In the genomic region with DNA sequence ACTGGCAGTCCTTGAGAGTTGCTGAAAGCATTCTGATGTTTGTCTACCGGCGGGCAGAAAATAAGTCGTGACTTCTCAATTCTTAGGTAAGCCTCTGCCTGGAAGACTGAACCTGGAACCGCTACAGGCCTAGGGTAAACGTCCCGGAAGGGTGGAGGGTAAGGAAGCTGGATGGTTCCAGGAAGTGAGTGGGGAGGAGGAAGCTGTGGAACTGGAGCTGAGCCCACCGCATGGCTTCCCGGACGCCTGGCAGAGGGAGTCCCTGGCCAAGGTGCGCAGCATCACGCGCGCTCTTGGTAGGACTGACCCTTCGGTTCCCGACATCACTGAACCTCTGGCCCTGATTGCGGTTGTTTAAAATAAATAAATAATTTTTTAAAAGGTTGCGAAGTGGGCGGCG, we compare ENCODE assay signal across 8 mouse cellular contexts. TPM values are rescaled to one million over a fixed set of nuclear protein-coding genes. Genes with fewer than 3 reads are reported as not detected.
A peak's percentile ranks its signal among the peaks of the same experiment; 100 is the strongest.
DNase-seq lines count a peak whose midpoint lies in the region; ATAC-seq and TF ChIP-seq lines count a peak whose summit lies in the region.

No protein-coding gene starts in this region.

- H3K4me1 ChIP-seq in embryonic facial prominence, embryonic 15.5 days, result peaks cover 15% of the 10 kb centered on the region
- H3K4me1 ChIP-seq in heart, embryonic 15.5 days (replicated peaks), result peaks cover 12% of the 10 kb centered on the region
- no peaks in the 10 kb centered on the region for H3K4me1 ChIP-seq in kidney, postnatal 0 days (replicated peaks; ENCODE audit: insufficient read depth, low read length)
- H3K4me1 ChIP-seq in stomach, embryonic 16.5 days (ENCODE audit: control insufficient read depth, insufficient read depth, low read length), result no peaks in the 10 kb centered on the region; the same call in 1 of the 2 replicates

- H3K9me3 ChIP-seq in embryonic facial prominence, embryonic 15.5 days (replicated peaks), result no peaks in the 10 kb centered on the region
- no peaks in the 10 kb centered on the region for H3K9me3 ChIP-seq in heart, embryonic 15.5 days (replicated peaks)
- no peaks in the 10 kb centered on the region for H3K9me3 ChIP-seq in kidney, postnatal 0 days (replicated peaks; ENCODE audit: low read length)
- no peaks in the 10 kb centered on the region for H3K9me3 ChIP-seq in stomach, embryonic 16.5 days (replicated peaks; ENCODE audit: control insufficient read depth, low read length)

- TF ChIP-seq CTCF in kidney, postnatal 0 days (IDR thresholded peaks at IDR 0.05; ENCODE audit: low read depth), result no peak

- no peaks in the 10 kb centered on the region for H3K36me3 ChIP-seq in embryonic facial prominence, embryonic 15.5 days
- no peaks in the 10 kb centered on the region for H3K36me3 ChIP-seq in heart, embryonic 15.5 days
- no peaks in the 10 kb centered on the region for H3K36me3 ChIP-seq in kidney, postnatal 0 days (ENCODE audit: insufficient read depth, low read length)
- H3K36me3 ChIP-seq in stomach, embryonic 16.5 days (ENCODE audit: control insufficient read depth, insufficient read depth, low read length), result no peaks in the 10 kb centered on the region

- H3K4me3 ChIP-seq in embryonic facial prominence, embryonic 15.5 days (replicated peaks), result peak overlapping the region; percentile 70
- peak overlapping the region; percentile 79 for H3K4me3 ChIP-seq in heart, embryonic 15.5 days
- H3K4me3 ChIP-seq in kidney, postnatal 0 days (replicated peaks; ENCODE audit: low read depth, low read length), result peak overlapping the region; percentile 67
- peak overlapping the region; percentile 67 for H3K4me3 ChIP-seq in stomach, embryonic 16.5 days (replicated peaks; ENCODE audit: low read length)

- no peak overlapping the region for H3K27ac ChIP-seq in embryonic facial prominence, embryonic 15.5 days (replicated peaks)
- H3K27ac ChIP-seq in heart, embryonic 15.5 days, result no peak overlapping the region
- H3K27ac ChIP-seq in kidney, postnatal 0 days, result no peak overlapping the region
- H3K27ac ChIP-seq in stomach, embryonic 16.5 days (ENCODE audit: low read length), result no peak overlapping the region

- peak overlapping the region; percentile 95 for H3K4me2 ChIP-seq in embryonic facial prominence, embryonic 15.5 days (replicated peaks)
- peak overlapping the region; percentile 98 for H3K4me2 ChIP-seq in heart, embryonic 15.5 days
- peak overlapping the region; percentile 98 for H3K4me2 ChIP-seq in kidney, postnatal 0 days (ENCODE audit: low read length)
- peak overlapping the region; percentile 96 for H3K4me2 ChIP-seq in stomach, embryonic 16.5 days (ENCODE audit: low read depth, low read length)

- no peaks in the 10 kb centered on the region for H3K27me3 ChIP-seq in embryonic facial prominence, embryonic 15.5 days
- H3K27me3 ChIP-seq in heart, embryonic 15.5 days, result no peaks in the 10 kb centered on the region
- no peaks in the 10 kb centered on the region for H3K27me3 ChIP-seq in kidney, postnatal 0 days (ENCODE audit: insufficient read depth, low read length)
- no peaks in the 10 kb centered on the region; the same call in 1 of the 2 replicates for H3K27me3 ChIP-seq in stomach, embryonic 16.5 days (ENCODE audit: control insufficient read depth, insufficient read depth, low read length)

- DNase-seq in urinary bladder, adult 18-20 months (ENCODE audit: low spot score in 2 of 2), result peak; percentile 30 to 52
- no peak for DNase-seq in urinary bladder, postnatal 4 days (ENCODE audit: low spot score in 2 of 2)
- peak; percentile 16 for DNase-seq in kidney, postnatal 0 days (ENCODE audit: low spot score)
- DNase-seq in lung, postnatal 10 days, result peak; percentile 67
- DNase-seq in layer of hippocampus, adult 18-20 months (ENCODE audit: low spot score in 2 of 2), result no peak

- ATAC-seq in embryonic facial prominence, embryonic 15.5 days (ENCODE audit: insufficient number of reproducible peaks, low FRiP score, low TSS enrichment, low read depth), result no peak
- no peak for ATAC-seq in heart, embryonic 15.5 days (replicated peaks; ENCODE audit: insufficient number of reproducible peaks, insufficient read depth, low FRiP score, low read depth)
- no peak; the same call in 1 of the 2 replicates for ATAC-seq in kidney, postnatal 0 days (replicated peaks; ENCODE audit: low FRiP score, low read depth)
- no peak for ATAC-seq in stomach, embryonic 16.5 days (ENCODE audit: insufficient read depth, low FRiP score)

- WGBS in embryonic facial prominence, embryonic 15.5 days, result 2% methylated on average over 19 of the region's 19 CpGs
- WGBS in heart, embryonic 15.5 days, result 4% methylated on average over 19 of the region's 19 CpGs
- WGBS in kidney, postnatal 0 days, result 3% methylated on average over 19 of the region's 19 CpGs
- WGBS in stomach, embryonic 16.5 days, result 5% methylated on average over 19 of the region's 19 CpGs

- H3K9ac ChIP-seq in embryonic facial prominence, embryonic 15.5 days, result peak overlapping the region; percentile 45; the same call in 1 of the 2 replicates
- H3K9ac ChIP-seq in heart, embryonic 15.5 days, result no peak overlapping the region
- H3K9ac ChIP-seq in kidney, postnatal 0 days (ENCODE audit: low read depth, low read length), result no peak overlapping the region
- H3K9ac ChIP-seq in stomach, embryonic 16.5 days (ENCODE audit: low read length), result peak overlapping the region; percentile 78

RNA-seq across cellular contexts. Expression of a gene that starts 0.7 kb away (rescaled TPM):
- 22.1 and 22.4 TPM in 2 replicates for polyA plus RNA-seq in embryonic facial prominence, embryonic 15.5 days (2015; fragmentation: Nextera tagmentation; extraction: Ambion mirVana)
- 7.4 and 7.9 TPM in 2 replicates for polyA plus RNA-seq in heart, embryonic 15.5 days (2015; fragmentation: Nextera tagmentation; extraction: Ambion mirVana)
- 22.5 and 25.5 TPM in 2 replicates for polyA plus RNA-seq in kidney, postnatal 0 days (2015; fragmentation: Nextera tagmentation; extraction: Ambion mirVana)
- polyA plus RNA-seq in stomach, embryonic 16.5 days (2015; fragmentation: Nextera tagmentation; extraction: Ambion mirVana), result 15.9 and 16.4 TPM in 2 replicates
- 10 to 100 TPM; 30.6 to 32.3 TPM for total RNA-seq in layer of hippocampus, adult 18-20 months (2021)

Comparison
In these comparisons a context has a peak if more than half of its experiments do, and no peak if none do; other contexts are left out.
1. DNase-seq: peak in urinary bladder, adult 18-20 months (2 of 2), kidney, postnatal 0 days (single experiment) and lung, postnatal 10 days (single experiment); none in urinary bladder, postnatal 4 days (0 of 2) and layer of hippocampus, adult 18-20 months (0 of 2).
2. H3K9ac ChIP-seq: peak in embryonic facial prominence, embryonic 15.5 days (single experiment) and stomach, embryonic 16.5 days (single experiment); none in heart, embryonic 15.5 days (single experiment) and kidney, postnatal 0 days (single experiment).
3. Peak in every context shown above with its lines, with median percentiles within 50 percentile points of each other: H3K4me2 ChIP-seq and H3K4me3 ChIP-seq.